Mouse (Mus musculus) liver, postnatal 0 days (tissue): Measurements from ENCODE around the gene Gm4952.

Experiments
- CTCF ChIP-seq: sonication (generic); IDR thresholded peaks from 2 replicates; pipeline ENCODE4 v1.5.1; 2016; ENCODE audit warnings: antibody characterized with exemption, low read depth
- EP300 ChIP-seq: IDR thresholded peaks from 2 replicates; pipeline ENCODE4 v1.6.1; 2016; ENCODE audit warnings: antibody characterized with exemption, low read depth, mild to moderate bottlenecking

DNA sequence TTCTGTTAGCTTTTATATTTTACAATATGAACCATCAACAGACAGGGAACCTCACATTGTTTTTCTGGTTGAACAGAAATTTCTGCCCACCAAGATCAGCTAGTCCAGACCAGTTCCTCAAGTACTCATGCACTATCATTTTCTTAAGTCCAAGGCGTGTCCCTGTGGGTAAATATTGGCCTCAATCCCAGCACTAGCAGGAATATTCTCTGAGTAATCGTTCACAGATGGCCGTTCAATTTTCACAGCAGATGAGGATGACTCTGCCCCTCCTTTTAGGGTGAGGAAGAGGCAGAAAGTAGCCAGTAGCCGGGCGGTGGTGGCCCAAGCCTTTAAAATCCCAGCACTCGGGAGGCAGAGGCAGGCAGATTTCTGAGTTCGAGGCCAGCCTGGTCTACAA lies 24.7 kb upstream of the Gm4952 start:
- TF ChIP-seq EP300 (no peak), CTCF (no peak)
